Mouse (Mus musculus) C2C12 (cell line): ENCODE data around the gene Trim59. TPM values are rescaled to one million over a fixed set of nuclear protein-coding genes. Genes with fewer than 3 reads are reported as not detected.
"Not testable (repeated sequence)": the region's sequence is repeated elsewhere in the genome, so short reads cannot be mapped to it uniquely, and the experiment has no call there.

Experiments used
- H3K27me3 ChIP-seq: one replicate; pipeline ENCODE4 v1.6.1; 2011; ENCODE audit not compliant: control insufficient read depth, insufficient read depth, insufficient read length
- H3K36me3 ChIP-seq: one replicate; pipeline ENCODE4 v1.6.1; 2011; ENCODE audit not compliant: control insufficient read depth, insufficient read depth
- H3K4me3 ChIP-seq: one replicate; pipeline ENCODE4 v1.5.1; 2011; ENCODE audit warnings: mild to moderate bottlenecking, control low read depth; ENCODE audit not compliant: poor library complexity, insufficient read depth, severe bottlenecking
- H3K79me2 ChIP-seq: one replicate; pipeline ENCODE4 v1.6.1; 2011; ENCODE audit not compliant: control insufficient read depth, insufficient read depth
- H3K79me3 ChIP-seq: one replicate; pipeline ENCODE4 v1.6.1; 2011; ENCODE audit warnings: low read depth, control low read depth
- H3ac ChIP-seq: one replicate; pipeline ENCODE3; 2011; ENCODE audit warnings: low read depth; ENCODE audit not compliant: control insufficient read depth, insufficient read length
- CEBPB ChIP-seq: IDR thresholded peaks from one replicate; pipeline ENCODE4 v1.6.1; 2011; ENCODE audit warnings: low read depth, mild to moderate bottlenecking, control low read depth, moderate library complexity
- CTCF ChIP-seq: IDR thresholded peaks from one replicate; pipeline ENCODE4 v1.5.1; 2011; ENCODE audit not compliant: control insufficient read depth, insufficient read depth, insufficient read length
- FOSL1 ChIP-seq: IDR thresholded peaks from one replicate; pipeline ENCODE4 v1.8.0; 2011; ENCODE audit warnings: mild to moderate bottlenecking, low read length; ENCODE audit not compliant: poor library complexity, insufficient read depth, severe bottlenecking
- MAX ChIP-seq: IDR thresholded peaks from one replicate; pipeline ENCODE4 v1.6.1; 2011; ENCODE audit warnings: mild to moderate bottlenecking, control low read depth
- MYOD1 ChIP-seq: IDR thresholded peaks from one replicate; pipeline ENCODE4 v1.6.1; 2011; ENCODE audit warnings: low read depth; ENCODE audit not compliant: control insufficient read depth, insufficient read length
- MYOG ChIP-seq: IDR thresholded peaks from one replicate; pipeline ENCODE4 v1.6.1; 2011; ENCODE audit not compliant: control insufficient read depth, insufficient read length; ENCODE audit errors: extremely low read depth
- USF1 ChIP-seq: IDR thresholded peaks from one replicate; pipeline ENCODE4 v1.6.1; 2011; ENCODE audit warnings: low read depth, mild to moderate bottlenecking, control low read depth, moderate library complexity
- polyA plus RNA-seq: library from polyadenylated mRNA; unstranded; fragments of >200 nt; fragmentation: generic; extraction: Trizol; gene quantifications from one replicate; pipeline ENCODE4 v1.2.1, GENCODE M21; 2012; ENCODE audit warnings: missing spikeins

Gene Trim59
- polyA plus RNA-seq, 1 experiment: 24.7 TPM

- peaks cover 13% of the 10 kb centered on the region for H3K79me3 ChIP-seq
- TF ChIP-seq FOSL1 (no peak), MAX (no peak), MYOG (no peak), USF1 (no peak), CEBPB (no peak), MYOD1 (no peak)
- no peaks in the 10 kb centered on the region for H3K27me3 ChIP-seq
- no peak overlapping the region for H3ac ChIP-seq
- peaks cover 58% of the 10 kb centered on the region for H3K79me2 ChIP-seq
- H3K36me3 ChIP-seq: peaks cover 95% of the 10 kb centered on the region
- H3K4me3 ChIP-seq: no peak overlapping the region
These were observed 23.8 kb downstream of the Trim59 start for GRCm38 (mm10) chr3:69020764-69021163.

- no peak overlapping the region for H3ac ChIP-seq
- TF ChIP-seq USF1 (no peak), CEBPB (no peak), MAX (no peak), MYOG (no peak), FOSL1 (no peak), MYOD1 (no peak), CTCF (no peak)
- H3K79me3 ChIP-seq: peaks cover 13% of the 10 kb centered on the region
- peaks cover 58% of the 10 kb centered on the region for H3K79me2 ChIP-seq
- no peak overlapping the region for H3K4me3 ChIP-seq
- H3K27me3 ChIP-seq: no peaks in the 10 kb centered on the region
- peaks cover 93% of the 10 kb centered on the region for H3K36me3 ChIP-seq
These were observed 24.3 kb downstream of the Trim59 start for GRCm38 (mm10) chr3:69020285-69020684.

GRCm38 (mm10) chr3:69018635-69019034, 25.9 kb downstream of the Trim59 start:
- H3ac ChIP-seq, H3K4me3 ChIP-seq, H3K27me3 ChIP-seq: not testable (repeated sequence)
- peaks cover 93% of the 10 kb centered on the region for H3K36me3 ChIP-seq
- H3K79me2 ChIP-seq: peaks cover 64% of the 10 kb centered on the region
- H3K79me3 ChIP-seq: peaks cover 27% of the 10 kb centered on the region

GRCm38 (mm10) chr3:69017181-69017580, 27.4 kb downstream of the Trim59 start:
- Histone ChIP-seq H3ac (no peak overlapping the region), H3K36me3 (peaks cover 96% of the 10 kb centered on the region), H3K27me3 (no peaks in the 10 kb centered on the region), H3K79me2 (peaks cover 73% of the 10 kb centered on the region), H3K4me3 (no peak overlapping the region), H3K79me3 (peaks cover 41% of the 10 kb centered on the region)
- no peak for TF ChIP-seq MYOD1
- no peak for TF ChIP-seq MYOG
- TF ChIP-seq MAX: no peak
- no peak for TF ChIP-seq USF1
- TF ChIP-seq FOSL1: no peak
- no peak for TF ChIP-seq CTCF
- TF ChIP-seq CEBPB: no peak

- H3K4me3 ChIP-seq: no peak overlapping the region
- peaks cover 68% of the 10 kb centered on the region for H3K36me3 ChIP-seq
- TF ChIP-seq CEBPB: no peak
- TF ChIP-seq MYOG: no peak
- no peak for TF ChIP-seq USF1
- TF ChIP-seq MYOD1: no peak
- TF ChIP-seq FOSL1: no peak
- TF ChIP-seq CTCF: no peak
- TF ChIP-seq MAX: no peak
- H3K79me3 ChIP-seq: peaks cover 90% of the 10 kb centered on the region
- H3ac ChIP-seq: no peak overlapping the region
- no peaks in the 10 kb centered on the region for H3K27me3 ChIP-seq
- H3K79me2 ChIP-seq: peaks cover 96% of the 10 kb centered on the region
These were observed 35.7 kb downstream of the Trim59 start for GRCm38 (mm10) chr3:69008873-69009272.

- peak overlapping the region; percentile 78 for H3ac ChIP-seq
- TF ChIP-seq CTCF (no peak), USF1 (no peak), FOSL1 (no peak), CEBPB (no peak), MAX (no peak), MYOG (no peak), MYOD1 (no peak)
These were observed 38.3 kb downstream of the Trim59 start for GRCm38 (mm10) chr3:69006246-69006760.

More at GRCm38 (mm10) chr3:69006246-69006760, 38.3 kb downstream of the Trim59 start:
- Histone ChIP-seq H3K27me3 (no peaks in the 10 kb centered on the region), H3K79me2 (peaks cover 96% of the 10 kb centered on the region), H3K4me3 (peak overlapping the region; percentile 97), H3K36me3 (peaks cover 48% of the 10 kb centered on the region), H3K79me3 (peaks cover 76% of the 10 kb centered on the region)
